Mouse (Mus musculus) heart, adult 18-20 months (tissue): ENCODE measurements around the gene Zbtb1. TPM values are rescaled to one million over a fixed set of nuclear protein-coding genes. Genes with fewer than 3 reads are reported as not detected.
"Not testable (repeated sequence)": the region's sequence is repeated elsewhere in the genome, so short reads cannot be mapped to it uniquely, and the experiment has no call there.

ENCODE experiments used
- DNase-seq, 2 experiments: peaks; one replicate each; pipeline ENCODE4 v3.0.0; 2021 to 2022; ENCODE audit warnings: mixed read lengths in 1 of 2
- total RNA-seq, 2 experiments: library from RNA; stranded (reverse); gene quantifications; 2 replicates each; pipeline ENCODE4 v1.2.3; 2021

Gene Zbtb1
- total RNA-seq, 2 experiments from 2014 or later = 2.9 to 3.0 TPM

DNA sequence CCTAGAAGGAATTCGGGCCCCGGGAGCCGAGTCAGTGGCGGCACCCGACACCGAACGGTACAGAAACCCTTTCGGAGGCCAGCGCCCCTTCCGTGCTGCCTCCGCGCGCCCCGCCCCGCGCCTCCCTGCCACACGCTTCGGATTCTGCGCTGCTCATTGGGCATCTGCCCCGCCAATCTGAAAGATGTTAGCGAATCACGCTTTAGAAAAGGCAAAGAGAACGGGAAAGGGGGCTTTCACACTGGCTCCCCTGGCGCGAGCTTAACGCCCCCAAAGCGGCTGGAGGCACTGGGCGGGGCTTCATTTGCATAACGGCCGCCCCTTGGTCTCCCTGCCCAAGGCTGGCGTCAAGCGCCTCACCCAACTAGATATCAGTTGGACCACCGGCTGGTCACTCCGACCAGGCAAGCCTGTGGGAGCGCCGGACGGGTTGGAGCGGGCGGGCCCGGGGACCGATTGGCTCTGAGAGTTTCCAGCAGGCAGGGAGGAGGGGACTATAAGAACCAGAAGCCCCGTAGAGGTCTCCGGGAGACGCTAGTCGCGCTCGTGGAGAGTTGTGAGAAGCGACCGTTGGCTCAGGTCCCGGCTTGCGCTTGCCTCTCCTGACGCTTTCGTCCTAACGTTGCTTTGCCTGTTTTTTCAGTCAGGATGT, 33.9 kb downstream of the Zbtb1 start, which contains the start of gene Hspa2:
Gene Hspa2 (plus strand): TSS at position 291 of the 652 bp plus-strand sequence.
- DNase-seq = peak; percentile 100

DNA sequence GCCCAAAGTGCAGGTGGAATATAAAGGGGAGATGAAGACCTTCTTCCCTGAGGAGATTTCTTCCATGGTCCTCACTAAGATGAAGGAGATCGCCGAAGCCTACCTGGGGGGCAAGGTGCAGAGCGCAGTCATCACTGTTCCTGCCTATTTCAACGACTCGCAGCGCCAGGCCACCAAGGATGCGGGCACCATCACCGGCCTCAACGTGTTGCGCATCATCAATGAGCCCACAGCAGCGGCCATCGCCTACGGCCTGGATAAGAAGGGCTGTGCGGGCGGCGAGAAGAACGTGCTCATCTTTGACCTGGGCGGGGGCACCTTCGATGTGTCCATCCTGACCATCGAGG, 34.7 kb downstream of the Zbtb1 start:
- no peak for DNase-seq

DNA sequence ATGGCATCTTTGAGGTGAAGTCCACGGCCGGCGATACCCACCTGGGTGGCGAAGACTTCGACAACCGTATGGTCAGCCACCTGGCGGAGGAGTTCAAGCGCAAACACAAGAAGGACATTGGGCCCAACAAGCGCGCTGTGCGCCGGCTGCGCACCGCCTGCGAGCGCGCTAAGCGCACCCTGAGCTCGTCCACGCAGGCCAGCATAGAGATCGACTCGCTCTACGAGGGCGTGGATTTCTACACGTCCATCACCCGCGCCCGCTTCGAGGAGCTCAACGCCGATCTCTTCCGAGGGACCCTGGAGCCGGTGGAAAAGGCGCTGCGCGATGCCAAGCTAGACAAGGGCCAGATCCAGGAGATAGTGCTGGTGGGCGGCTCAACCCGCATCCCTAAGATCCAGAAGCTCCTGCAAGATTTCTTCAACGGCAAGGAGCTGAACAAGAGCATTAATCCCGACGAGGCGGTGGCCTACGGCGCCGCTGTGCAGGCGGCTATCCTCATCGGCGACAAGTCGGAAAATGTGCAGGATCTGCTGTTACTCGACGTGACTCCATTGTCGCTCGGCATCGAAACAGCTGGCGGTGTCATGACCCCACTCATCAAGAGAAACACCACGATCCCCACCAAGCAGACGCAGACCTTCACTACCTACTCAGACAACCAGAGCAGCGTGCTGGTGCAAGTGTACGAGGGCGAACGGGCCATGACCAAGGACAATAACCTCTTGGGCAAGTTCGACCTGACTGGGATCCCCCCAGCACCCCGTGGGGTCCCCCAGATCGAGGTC, 35.3 kb downstream of the Zbtb1 start:
- DNase-seq = peak; percentile 20 to 49

DNA sequence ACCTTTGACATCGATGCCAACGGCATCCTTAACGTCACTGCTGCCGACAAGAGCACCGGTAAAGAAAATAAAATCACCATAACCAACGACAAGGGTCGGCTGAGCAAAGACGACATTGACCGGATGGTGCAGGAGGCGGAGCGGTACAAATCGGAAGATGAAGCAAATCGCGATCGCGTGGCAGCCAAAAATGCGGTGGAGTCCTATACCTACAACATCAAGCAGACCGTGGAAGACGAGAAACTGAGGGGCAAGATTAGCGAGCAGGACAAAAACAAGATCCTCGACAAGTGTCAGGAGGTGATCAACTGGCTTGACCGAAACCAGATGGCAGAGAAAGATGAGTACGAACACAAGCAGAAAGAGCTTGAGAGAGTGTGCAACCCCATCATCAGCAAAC, 35.9 kb downstream of the Zbtb1 start:
- peak; percentile 7 to 30 for DNase-seq

DNA sequence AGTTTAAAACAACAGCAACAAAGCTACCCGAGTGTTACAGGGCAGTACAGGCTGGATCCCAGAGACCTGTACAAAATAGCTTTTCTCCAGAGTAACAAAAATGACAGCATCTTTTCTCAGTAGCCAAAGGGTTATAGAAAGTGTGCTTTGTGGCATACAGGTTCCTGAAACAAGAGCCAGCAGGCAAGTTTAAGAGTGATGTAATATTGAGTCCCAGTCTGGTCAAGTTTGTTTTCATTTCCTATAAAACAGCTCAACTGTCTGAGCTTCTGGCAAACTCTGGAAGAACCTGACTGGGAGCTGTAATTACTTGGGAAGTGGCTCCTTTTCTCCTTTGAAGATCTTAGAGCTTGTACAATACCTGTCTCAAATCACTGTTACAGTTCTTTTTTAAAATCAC, 37.1 kb downstream of the Zbtb1 start:
- DNase-seq = no peak

DNA sequence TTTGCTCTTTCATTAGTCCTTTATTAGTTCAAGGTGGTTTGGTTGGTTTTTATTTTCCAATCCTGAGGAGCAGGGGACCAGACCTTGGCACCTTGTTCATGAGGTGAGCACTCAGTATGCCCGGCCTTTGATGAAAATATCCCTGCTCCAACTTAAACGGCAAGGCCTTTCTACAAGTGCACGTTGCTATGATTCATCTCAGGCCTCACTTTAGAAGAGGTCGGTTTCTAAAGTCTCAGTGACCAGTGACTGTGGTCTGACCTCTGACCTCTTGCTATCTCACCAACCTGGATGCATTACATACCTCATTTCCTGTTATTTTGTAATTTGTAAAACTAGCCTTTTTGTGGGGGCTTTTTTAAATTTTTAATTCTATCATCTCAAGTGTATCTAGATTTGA, 39.1 kb downstream of the Zbtb1 start:
- DNase-seq = no peak

DNA sequence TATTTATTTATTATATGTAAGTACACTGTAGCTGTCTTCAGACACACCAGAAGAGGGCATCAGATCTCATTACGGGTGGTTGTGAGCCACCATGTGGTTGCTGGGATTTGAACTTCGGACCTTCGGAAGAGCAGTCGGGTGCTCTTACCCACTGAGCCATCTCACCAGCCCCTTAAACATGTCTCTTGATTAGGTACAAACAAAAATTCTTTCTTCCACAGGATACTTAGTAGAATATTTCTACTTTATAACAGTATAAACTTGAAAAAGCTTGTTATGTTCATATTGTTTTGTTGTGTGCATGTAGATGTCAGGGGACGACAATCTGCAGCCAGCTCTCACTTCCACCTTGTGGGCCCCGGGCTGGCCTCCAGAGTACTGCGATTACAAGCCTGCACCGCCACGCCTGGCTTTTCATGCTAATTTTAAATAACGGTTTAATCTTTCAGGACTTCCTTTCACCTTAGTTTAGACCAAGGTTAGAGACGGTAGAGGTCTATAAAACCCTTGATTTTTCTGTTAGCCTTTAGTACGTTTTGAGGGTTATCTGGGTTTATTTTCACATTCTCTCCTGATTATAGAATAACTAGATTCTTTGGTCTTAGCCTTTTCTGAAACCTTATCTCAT, 45.4 kb downstream of the Zbtb1 start:
- DNase-seq = peak in 1 of 2 experiments; percentile 23

DNA sequence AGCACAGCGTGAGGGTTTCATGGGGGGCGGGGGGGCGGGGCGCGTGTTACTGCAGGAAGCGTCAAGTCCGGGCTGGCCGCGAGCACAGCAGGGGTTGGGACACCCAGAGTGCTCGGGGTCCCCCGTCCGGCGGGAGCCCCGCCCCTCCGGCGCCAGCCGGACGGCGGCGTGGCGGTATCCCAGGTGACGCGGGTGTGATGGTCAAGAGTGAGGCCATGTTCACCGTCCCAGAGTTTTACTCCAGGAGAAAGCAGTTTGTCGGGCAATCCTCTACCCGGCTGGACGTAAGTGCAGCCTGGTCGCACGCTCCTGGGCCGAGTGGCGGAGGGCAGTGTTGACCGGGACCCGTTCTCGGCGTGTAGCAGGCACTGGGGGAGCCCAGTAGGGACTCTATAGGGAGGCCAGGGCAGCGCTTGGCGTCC, 47.4 kb downstream of the Zbtb1 start, which contains the start of gene Ppp1r36:
Gene Ppp1r36 (plus strand): TSS at position 106 of the 422 bp plus-strand sequence.
- peak; percentile 25 to 31 for DNase-seq

DNA sequence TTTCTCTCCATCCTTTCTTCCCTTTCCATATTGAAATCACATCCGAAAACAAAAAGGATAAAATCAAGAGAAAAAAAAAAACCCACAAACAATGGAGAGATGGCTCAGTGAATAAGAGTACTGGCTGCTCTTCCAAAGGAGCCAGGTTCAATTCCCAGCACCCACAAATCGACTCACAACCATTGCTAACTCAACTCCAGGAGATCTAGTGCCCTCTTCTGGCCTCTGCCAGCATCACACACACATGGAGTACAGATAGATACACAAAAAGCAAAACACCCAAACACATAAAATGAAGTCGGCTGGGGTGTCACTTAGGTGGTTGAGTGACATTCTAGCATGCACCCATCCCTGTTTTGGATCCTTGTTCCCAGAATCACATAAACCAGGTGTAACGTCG, 48.3 kb downstream of the Zbtb1 start:
- DNase-seq = no peak

DNA sequence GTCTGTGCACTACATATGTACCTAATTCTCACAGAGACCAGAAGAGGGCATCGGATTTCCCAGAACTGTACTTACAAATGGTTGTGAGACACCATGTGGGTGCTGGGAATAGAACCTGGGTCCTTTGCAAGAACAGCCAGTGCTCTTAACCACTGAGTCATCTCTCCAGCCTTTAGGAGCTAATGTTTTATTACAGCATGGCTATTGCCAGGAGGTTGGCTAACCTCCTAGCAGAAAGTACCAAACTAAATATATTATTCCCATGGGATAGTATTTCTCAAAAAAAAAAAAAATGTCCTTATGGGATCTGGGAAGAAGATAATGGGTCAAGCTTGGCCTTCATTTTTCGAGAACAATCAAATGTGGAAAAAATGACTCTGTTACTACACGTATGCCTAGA, 55.2 kb downstream of the Zbtb1 start:
- no peak for DNase-seq

DNA sequence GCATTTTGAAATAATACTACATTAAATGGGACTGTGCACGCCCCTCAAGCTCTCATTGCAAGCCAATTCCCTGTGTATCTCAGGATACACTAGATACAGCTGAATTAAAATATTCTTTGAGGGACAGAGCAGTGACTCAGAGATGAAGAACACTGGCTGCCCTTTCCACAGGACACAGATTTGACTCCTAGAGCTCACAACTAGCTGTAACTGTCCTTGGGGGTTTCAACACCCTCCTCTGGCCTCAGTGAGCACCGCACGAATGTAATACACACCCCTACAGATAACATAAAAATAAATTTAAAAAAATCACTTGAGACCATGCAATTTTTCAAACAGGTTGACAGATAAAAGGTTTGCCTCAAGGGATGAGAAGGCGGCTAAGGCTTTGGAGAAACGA, 57.5 kb downstream of the Zbtb1 start:
- DNase-seq = no peak

DNA sequence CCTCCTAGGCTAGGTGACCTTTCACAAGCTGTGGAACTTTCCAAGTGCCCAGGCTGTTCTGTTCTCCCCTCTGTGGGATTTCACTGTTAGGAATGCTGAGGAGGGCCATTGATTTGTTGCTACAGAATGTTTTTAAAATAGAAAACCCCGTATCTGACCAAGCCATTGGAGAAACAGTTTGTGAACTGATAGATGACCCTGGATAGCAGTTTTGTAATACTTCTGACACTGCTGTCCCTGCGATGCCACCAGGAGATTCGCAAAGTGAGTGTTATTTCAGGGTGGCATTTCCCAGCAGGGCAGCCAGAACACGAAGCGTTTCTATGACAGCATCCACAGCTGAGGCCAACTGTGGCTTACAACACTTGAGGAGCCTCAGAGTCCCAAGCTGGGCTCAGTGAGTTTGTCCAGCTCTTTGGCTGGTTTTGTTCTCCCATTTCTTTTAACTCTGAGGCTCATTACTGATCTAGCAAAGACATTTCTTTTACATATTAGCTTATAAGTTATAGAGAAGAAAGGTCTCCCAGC, 60.9 kb downstream of the Zbtb1 start:
- peak in 1 of 2 experiments; percentile 13 for DNase-seq

DNA sequence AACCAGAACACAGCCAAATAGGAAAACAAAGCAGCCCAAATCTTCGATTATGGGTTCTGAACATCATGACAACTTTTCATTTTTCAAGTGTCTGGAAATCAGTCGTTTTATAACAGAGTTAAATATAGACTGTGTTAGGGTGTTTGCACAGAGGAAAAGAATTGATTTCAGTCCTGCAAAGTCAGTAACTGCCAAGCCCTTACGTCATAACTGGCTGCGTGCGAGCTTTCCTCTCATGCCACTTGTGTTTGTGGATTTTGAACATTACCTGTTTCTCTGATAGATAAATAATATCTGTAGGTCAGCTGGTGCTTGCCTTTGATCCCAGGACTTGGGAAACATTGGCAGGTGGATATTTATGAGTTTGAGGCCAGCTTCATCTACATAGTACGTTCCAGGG, 61.4 kb downstream of the Zbtb1 start:
- peak; percentile 25 to 27 for DNase-seq

DNA sequence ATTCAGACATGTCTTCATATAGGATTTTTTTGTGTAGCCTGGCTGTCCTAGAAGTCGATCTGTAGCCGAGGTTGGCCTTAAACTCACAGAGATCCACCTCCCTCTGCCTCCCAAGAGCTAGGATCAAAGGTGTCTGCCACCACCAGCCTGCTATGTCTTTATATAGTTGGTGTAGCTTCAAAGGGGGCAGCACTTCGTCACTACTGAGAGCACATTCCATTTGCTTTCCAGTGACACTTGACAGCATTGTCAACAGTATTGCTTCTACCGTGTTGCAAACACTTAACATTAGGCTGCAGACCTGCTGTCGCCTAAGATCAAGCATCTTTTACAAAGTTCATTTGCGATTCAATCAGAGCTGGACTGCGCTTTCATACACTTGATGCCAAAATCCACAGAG, 64.0 kb downstream of the Zbtb1 start:
- DNase-seq = no peak

DNA sequence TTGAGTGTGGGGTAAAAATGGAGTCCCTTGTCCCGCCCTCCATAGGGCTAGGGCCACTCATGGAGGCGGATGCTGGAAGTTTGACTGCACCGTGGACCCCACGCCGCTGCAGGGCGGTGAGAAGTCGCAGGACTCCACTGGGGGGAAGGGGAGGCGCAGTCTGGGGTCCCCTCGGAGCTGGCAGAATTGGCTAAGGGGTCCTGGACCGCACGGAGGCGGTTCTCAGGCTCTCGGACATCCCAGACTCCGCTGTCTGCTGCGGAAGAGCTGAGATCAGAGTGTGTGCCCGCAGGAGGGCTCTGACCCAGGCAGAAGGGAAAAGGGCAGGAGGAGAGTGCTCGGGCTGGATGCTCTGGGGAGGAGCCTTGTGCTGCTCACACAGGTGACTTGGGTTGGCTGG, 65.0 kb downstream of the Zbtb1 start:
- no peak for DNase-seq

DNA sequence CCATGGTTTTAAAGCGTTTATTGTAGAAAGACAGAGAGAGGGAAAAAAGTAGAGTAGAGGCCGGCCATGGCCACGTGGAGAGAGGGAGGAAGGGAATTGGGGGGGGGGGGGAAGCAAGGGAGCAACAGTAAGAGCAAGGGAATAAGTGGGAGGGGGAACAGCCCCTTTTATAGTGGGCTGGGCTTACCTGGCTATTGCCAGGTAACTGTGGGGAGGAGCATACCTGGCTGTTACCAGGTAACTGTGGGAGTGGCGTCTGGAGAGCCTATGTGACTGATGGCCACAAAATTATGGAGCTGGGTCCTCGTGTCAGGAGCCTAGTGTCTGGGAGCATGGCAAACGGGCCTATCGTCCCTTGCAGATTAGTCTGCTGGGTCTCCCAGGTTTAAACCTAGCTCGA, 65.5 kb downstream of the Zbtb1 start:
- no peak for DNase-seq

DNA sequence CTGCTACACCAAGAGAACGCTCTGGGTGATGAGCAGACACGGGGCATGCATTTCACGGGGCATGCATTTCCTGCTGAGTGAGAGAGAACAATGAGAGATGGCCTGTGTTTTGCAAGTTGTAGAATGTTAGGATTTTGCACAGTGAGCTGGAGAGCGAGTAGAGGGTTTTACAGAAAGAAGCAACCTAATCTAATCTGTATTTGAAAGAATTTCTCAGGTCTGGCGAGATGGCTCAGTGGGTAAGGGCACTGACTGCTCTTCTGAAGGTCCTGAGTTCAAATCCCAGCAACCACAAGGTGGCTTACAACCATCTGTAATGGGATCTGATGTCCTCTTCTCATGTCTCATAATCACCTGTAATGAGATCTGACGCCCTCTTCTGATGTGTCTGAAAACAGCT, 73.4 kb downstream of the Zbtb1 start:
- DNase-seq = not testable (repeated sequence)

DNA sequence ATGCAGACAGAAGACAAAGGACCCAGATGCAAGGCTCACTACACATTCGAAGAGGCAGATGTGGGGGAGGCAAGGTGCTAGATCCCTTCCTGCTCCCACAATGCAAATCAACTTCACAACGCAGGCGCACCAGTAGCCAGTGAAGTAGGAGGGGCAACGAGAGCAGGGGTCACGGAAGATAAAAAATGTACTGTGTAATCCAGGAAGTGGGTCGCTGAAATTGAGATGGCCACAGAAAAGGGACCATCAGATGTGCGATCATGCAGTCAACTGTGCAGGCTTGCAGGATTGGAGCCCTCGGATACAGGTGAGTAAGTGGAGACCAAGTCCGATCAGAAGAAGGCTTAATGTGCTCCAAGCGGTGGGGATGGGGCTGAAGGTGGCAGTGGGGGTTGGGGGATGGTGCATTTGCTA, 74.3 kb downstream of the Zbtb1 start:
- no peak for DNase-seq

DNA sequence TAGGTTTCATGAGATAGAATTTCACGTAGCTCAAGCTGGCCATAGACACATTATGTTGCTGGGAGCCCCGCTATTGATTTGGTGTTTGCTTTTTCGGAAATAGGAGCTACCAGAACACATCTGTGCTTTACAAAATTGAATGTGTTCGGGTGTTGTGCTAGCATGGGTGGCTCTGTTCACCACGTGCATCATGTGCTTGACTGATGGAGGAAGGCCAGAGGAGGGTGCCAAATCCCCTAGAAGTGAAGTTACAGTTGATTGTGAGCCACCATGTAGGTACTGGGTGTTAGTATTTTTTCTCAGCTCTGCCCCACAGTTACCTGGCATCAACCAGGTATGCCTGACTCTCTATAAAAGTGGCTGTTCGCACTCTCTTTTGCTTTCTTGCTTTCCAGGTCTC, 74.8 kb downstream of the Zbtb1 start:
- DNase-seq = no peak

DNA sequence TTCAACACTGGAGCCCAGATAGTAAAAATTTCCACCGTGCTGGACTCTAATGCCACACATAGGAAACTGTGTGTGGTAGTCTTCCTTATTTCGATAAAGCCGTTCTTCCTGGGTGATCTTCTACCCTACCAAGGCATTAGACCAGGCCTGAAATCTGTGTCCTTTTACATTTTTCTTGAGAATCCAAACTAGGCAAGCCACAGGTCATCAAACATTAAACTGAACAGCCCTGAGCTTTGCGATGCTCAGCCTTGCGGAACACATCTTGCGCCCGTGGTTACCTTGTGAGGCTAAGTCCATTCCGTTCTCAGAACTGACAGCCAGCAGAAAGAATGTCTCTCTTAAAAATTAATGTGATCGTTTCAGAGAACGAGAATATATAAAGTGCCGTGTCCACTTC, 76.1 kb downstream of the Zbtb1 start:
- no peak for DNase-seq
